Mouse (Mus musculus) 3T3-L1 (cell line): ENCODE measurements around the gene Lrfn3.

ENCODE experiments used
- DNase-seq: peaks from one replicate; pipeline ENCODE4 v3.0.0-alpha.2; 2015; ENCODE audit warnings: low read depth, low spot score

Lrfn3 gene

GRCm38 (mm10) chr7:30346635-30347379 lies 15.8 kb downstream of the Lrfn3 start:
- peak; percentile 47 for DNase-seq

- DNase-seq: no peak
These were observed 23.0 kb downstream of the Lrfn3 start for GRCm38 (mm10) chr7:30339432-30340109.

- DNase-seq: peak; percentile 87
These were observed 26.2 kb downstream of the Lrfn3 start for GRCm38 (mm10) chr7:30336384-30336783.

GRCm38 (mm10) chr7:30335688-30336087 lies 26.9 kb downstream of the Lrfn3 start:
- DNase-seq: no peak

- no peak for DNase-seq
These were observed 28.0 kb downstream of the Lrfn3 start for GRCm38 (mm10) chr7:30334563-30334962.

- DNase-seq: peak; percentile 60
These were observed 29.1 kb downstream of the Lrfn3 start for GRCm38 (mm10) chr7:30333436-30333835.

GRCm38 (mm10) chr7:30332622-30333259 lies 29.8 kb downstream of the Lrfn3 start:
- DNase-seq: no peak

- peak; percentile 60 for DNase-seq
These were observed 30.7 kb downstream of the Lrfn3 start for GRCm38 (mm10) chr7:30331887-30332286.

- no peak for DNase-seq
These were observed 34.2 kb downstream of the Lrfn3 start for GRCm38 (mm10) chr7:30328379-30328778.

- no peak for DNase-seq
These were observed 35.4 kb downstream of the Lrfn3 start for GRCm38 (mm10) chr7:30327140-30327539.

- DNase-seq: no peak
These were observed 36.1 kb downstream of the Lrfn3 start for GRCm38 (mm10) chr7:30326427-30326826.

GRCm38 (mm10) chr7:30325364-30325763 lies 37.2 kb downstream of the Lrfn3 start:
- peak; percentile 62 for DNase-seq

- no peak for DNase-seq
These were observed 38.1 kb downstream of the Lrfn3 start for GRCm38 (mm10) chr7:30324300-30324944.

- DNase-seq: no peak
These were observed 38.8 kb downstream of the Lrfn3 start, which contains the start of gene Sdhaf1 for GRCm38 (mm10) chr7:30323795-30324194. Sdhaf1 (minus strand) TSS chr7:30323895.

- DNase-seq: peak; percentile 29
These were observed 39.7 kb downstream of the Lrfn3 start for GRCm38 (mm10) chr7:30322865-30323264.

- peak; percentile 96 for DNase-seq
These were observed 40.3 kb downstream of the Lrfn3 start for GRCm38 (mm10) chr7:30322285-30322667.

- DNase-seq: peak; percentile 85
These were observed 40.9 kb downstream of the Lrfn3 start, which contains the start of gene E130208F15Rik for GRCm38 (mm10) chr7:30321539-30322284. E130208F15Rik (plus strand) TSS chr7:30321740.

GRCm38 (mm10) chr7:30320946-30321345 lies 41.6 kb downstream of the Lrfn3 start:
- DNase-seq: no peak

- DNase-seq: no peak
These were observed 44.4 kb downstream of the Lrfn3 start for GRCm38 (mm10) chr7:30318142-30318541.

- DNase-seq: no peak
These were observed 46.7 kb downstream of the Lrfn3 start for GRCm38 (mm10) chr7:30315559-30316529.
